Mouse (Mus musculus) hindbrain, embryonic 11.5 days (tissue): Measurements from ENCODE around the gene Tesc. TPM values are rescaled to one million over a fixed set of nuclear protein-coding genes. Genes with fewer than 3 reads are reported as not detected.

Source experiments
- ATAC-seq: fragments of 200-750 bp; cut with Nextera tagmentation; 2 replicates; pipeline ENCODE4 v1.8.0; 2017; ENCODE audit warnings: mild to moderate bottlenecking, moderate TSS enrichment, moderate library complexity; ENCODE audit not compliant: low FRiP score
- DNase-seq: peaks from one replicate; pipeline ENCODE4 v3.0.0-alpha.2; 2015; ENCODE audit warnings: low spot score
- H3K27ac ChIP-seq: fragments of 300-500 bp; sonication (generic); 2 replicates; pipeline ENCODE4 v1.5.1; 2014; ENCODE audit warnings: mild to moderate bottlenecking, low read depth, low read length
- H3K27me3 ChIP-seq: fragments of 300-500 bp; sonication (generic); 2 replicates; pipeline ENCODE4 v1.6.1; 2014; ENCODE audit warnings: mild to moderate bottlenecking, low read length, moderate library complexity, mixed read lengths; ENCODE audit not compliant: control insufficient read depth, insufficient read depth
- H3K36me3 ChIP-seq: fragments of 300-500 bp; sonication (generic); 2 replicates; pipeline ENCODE4 v1.6.1; 2014; ENCODE audit warnings: mild to moderate bottlenecking, low read length, moderate library complexity, mixed read lengths; ENCODE audit not compliant: control insufficient read depth, insufficient read depth
- H3K4me1 ChIP-seq: fragments of 300-500 bp; sonication (generic); replicated peaks from 2 replicates; pipeline ENCODE4 v1.6.1; 2014; ENCODE audit warnings: low read length, mixed read lengths; ENCODE audit not compliant: control insufficient read depth, insufficient read depth
- H3K4me2 ChIP-seq: fragments of 300-500 bp; sonication (generic); replicated peaks from 2 replicates; pipeline ENCODE4 v1.6.1; 2014; ENCODE audit warnings: mild to moderate bottlenecking, low read depth, low read length
- H3K4me3 ChIP-seq: fragments of 300-500 bp; sonication (generic); 2 replicates; pipeline ENCODE4 v1.5.1; 2014; ENCODE audit warnings: low read depth, low read length
- H3K9ac ChIP-seq: fragments of 300-500 bp; sonication (generic); 2 replicates; pipeline ENCODE4 v1.6.1; 2014; ENCODE audit warnings: low read depth, low read length
- H3K9me3 ChIP-seq: fragments of 300-500 bp; sonication (generic); 2 replicates; pipeline ENCODE4 v1.6.1; 2016; ENCODE audit warnings: low read length; ENCODE audit not compliant: control insufficient read depth
- WGBS: fragments of 180-500 bp; shearing (Covaris S2); extraction: QIAGEN DNeasy Blood & Tissue Kit; methylation state at CpG from one replicate; pipeline ENCODE4 v1.1.7; 2014; 5-methylcytosine and 5-hydroxymethylcytosine counted together
- polyA plus RNA-seq: library from polyadenylated mRNA; unstranded; fragments of >200 nt; fragmentation: Nextera tagmentation; extraction: Ambion mirVana; gene quantifications from 2 replicates; pipeline ENCODE4 v1.2.1, GENCODE M21; 2014

Gene Tesc
- polyA plus RNA-seq, 1 experiment from 2014 or later: 0.63 TPM

GRCm38 (mm10) chr5:118039241-118039668 is 11.7 kb downstream of the Tesc start:
- no peak overlapping the region for H3K4me2 ChIP-seq
- no peaks in the 10 kb centered on the region for H3K36me3 ChIP-seq
- WGBS: 26% methylated on average over 12 of the region's 12 CpGs
- DNase-seq (no peak), ATAC-seq (no peak)
- H3K9me3 ChIP-seq: no peaks in the 10 kb centered on the region
- H3K4me3 ChIP-seq: no peak overlapping the region
- no peak overlapping the region for H3K9ac ChIP-seq
- no peak overlapping the region for H3K27ac ChIP-seq
- H3K27me3 ChIP-seq: no peaks in the 10 kb centered on the region
- H3K4me1 ChIP-seq: no peaks in the 10 kb centered on the region

GRCm38 (mm10) chr5:118042599-118042998 is 15.1 kb downstream of the Tesc start:
- no peaks in the 10 kb centered on the region for H3K9me3 ChIP-seq
- H3K4me3 ChIP-seq: no peak overlapping the region
- no peak for DNase-seq
- ATAC-seq: no peak
- no peak overlapping the region for H3K27ac ChIP-seq
- H3K4me1 ChIP-seq: no peaks in the 10 kb centered on the region
- H3K36me3 ChIP-seq: no peaks in the 10 kb centered on the region
- no peak overlapping the region for H3K9ac ChIP-seq
- WGBS: 92% methylated on average over 6 of the region's 6 CpGs
- H3K27me3 ChIP-seq: no peaks in the 10 kb centered on the region
- H3K4me2 ChIP-seq: no peak overlapping the region

- Histone ChIP-seq H3K27ac (no peak overlapping the region), H3K27me3 (no peaks in the 10 kb centered on the region), H3K4me3 (no peak overlapping the region), H3K9me3 (no peaks in the 10 kb centered on the region), H3K4me2 (no peak overlapping the region), H3K9ac (no peak overlapping the region), H3K36me3 (no peaks in the 10 kb centered on the region), H3K4me1 (no peaks in the 10 kb centered on the region)
- DNase-seq (no peak), ATAC-seq (no peak)
- 83% methylated on average over 4 of the region's 4 CpGs for WGBS
Observed at GRCm38 (mm10) chr5:118043761-118044160, 16.2 kb downstream of the Tesc start.

GRCm38 (mm10) chr5:118044907-118045306 is 17.4 kb downstream of the Tesc start:
- no peaks in the 10 kb centered on the region for H3K36me3 ChIP-seq
- no peaks in the 10 kb centered on the region for H3K27me3 ChIP-seq
- DNase-seq: no peak
- H3K4me3 ChIP-seq: no peak overlapping the region
- no peak overlapping the region for H3K27ac ChIP-seq
- H3K4me2 ChIP-seq: no peak overlapping the region
- no peak for ATAC-seq
- H3K4me1 ChIP-seq: no peaks in the 10 kb centered on the region
- H3K9me3 ChIP-seq: no peaks in the 10 kb centered on the region
- H3K9ac ChIP-seq: no peak overlapping the region
- 93% methylated on average over 6 of the region's 6 CpGs for WGBS

GRCm38 (mm10) chr5:118045385-118045784 is 17.8 kb downstream of the Tesc start:
- DNase-seq (no peak), ATAC-seq (no peak)
- no peaks in the 10 kb centered on the region for H3K9me3 ChIP-seq
- H3K27me3 ChIP-seq: no peaks in the 10 kb centered on the region
- H3K4me3 ChIP-seq: no peak overlapping the region
- no peaks in the 10 kb centered on the region for H3K4me1 ChIP-seq
- H3K36me3 ChIP-seq: no peaks in the 10 kb centered on the region
- H3K4me2 ChIP-seq: no peak overlapping the region
- no peak overlapping the region for H3K27ac ChIP-seq
- WGBS: 92% methylated on average over 9 of the region's 9 CpGs
- H3K9ac ChIP-seq: no peak overlapping the region

GRCm38 (mm10) chr5:118047091-118047757 is 19.7 kb downstream of the Tesc start:
- no peaks in the 10 kb centered on the region for H3K36me3 ChIP-seq
- no peaks in the 10 kb centered on the region for H3K27me3 ChIP-seq
- WGBS: 89% methylated on average over 14 of the region's 14 CpGs
- H3K9ac ChIP-seq: no peak overlapping the region
- H3K4me1 ChIP-seq: no peaks in the 10 kb centered on the region
- no peak for ATAC-seq
- DNase-seq: no peak
- H3K27ac ChIP-seq: no peak overlapping the region
- no peak overlapping the region for H3K4me2 ChIP-seq
- H3K4me3 ChIP-seq: no peak overlapping the region
- H3K9me3 ChIP-seq: no peaks in the 10 kb centered on the region

- no peak overlapping the region for H3K9ac ChIP-seq
- no peaks in the 10 kb centered on the region for H3K4me1 ChIP-seq
- ATAC-seq: no peak
- WGBS: 85% methylated on average over 4 of the region's 4 CpGs
- H3K36me3 ChIP-seq: no peaks in the 10 kb centered on the region
- H3K27me3 ChIP-seq: no peaks in the 10 kb centered on the region
- no peak for DNase-seq
- H3K27ac ChIP-seq: no peak overlapping the region
- H3K4me3 ChIP-seq: no peak overlapping the region
- H3K9me3 ChIP-seq: no peaks in the 10 kb centered on the region
- H3K4me2 ChIP-seq: no peak overlapping the region
Observed at GRCm38 (mm10) chr5:118048412-118048811, 20.9 kb downstream of the Tesc start.

- H3K9me3 ChIP-seq: no peaks in the 10 kb centered on the region
- no peaks in the 10 kb centered on the region for H3K4me1 ChIP-seq
- 83% methylated on average over 5 of the region's 5 CpGs for WGBS
- no peak overlapping the region for H3K9ac ChIP-seq
- no peak for ATAC-seq
- H3K4me2 ChIP-seq: no peak overlapping the region
- H3K36me3 ChIP-seq: no peaks in the 10 kb centered on the region
- no peaks in the 10 kb centered on the region for H3K27me3 ChIP-seq
- DNase-seq: no peak
- H3K27ac ChIP-seq: no peak overlapping the region
- no peak overlapping the region for H3K4me3 ChIP-seq
Observed at GRCm38 (mm10) chr5:118048928-118049327, 21.4 kb downstream of the Tesc start.

GRCm38 (mm10) chr5:118050743-118051142 is 23.2 kb downstream of the Tesc start:
- Histone ChIP-seq H3K4me3 (no peak overlapping the region), H3K27ac (no peak overlapping the region), H3K36me3 (no peaks in the 10 kb centered on the region), H3K4me1 (no peaks in the 10 kb centered on the region), H3K9me3 (no peaks in the 10 kb centered on the region), H3K27me3 (no peaks in the 10 kb centered on the region), H3K9ac (no peak overlapping the region), H3K4me2 (no peak overlapping the region)
- WGBS: 79% methylated on average over 4 of the region's 4 CpGs
- DNase-seq (no peak), ATAC-seq (no peak)
